Mouse (Mus musculus): Measurements from ENCODE around the gene Col23a1.

The Col23a1 gene

GRCm38 (mm10) chr11:51585608-51586252 lies 296.0 kb downstream of the Col23a1 start:
- in situ Hi-C loops (cut with MboI, MseI): loop anchor here (10.0 to 25.0 kb wide), 3 partner anchors 1148 to 1702 kb away; partner anchors contain the start of genes Canx and Rufy1

GRCm38 (mm10) chr11:51586411-51586810 lies 296.7 kb downstream of the Col23a1 start:
- in situ Hi-C loops (cut with MboI, MseI): loop anchor here (10.0 to 25.0 kb wide), 3 partner anchors 1149 to 1701 kb away; partner anchors contain the start of genes Canx and Rufy1

DNA sequence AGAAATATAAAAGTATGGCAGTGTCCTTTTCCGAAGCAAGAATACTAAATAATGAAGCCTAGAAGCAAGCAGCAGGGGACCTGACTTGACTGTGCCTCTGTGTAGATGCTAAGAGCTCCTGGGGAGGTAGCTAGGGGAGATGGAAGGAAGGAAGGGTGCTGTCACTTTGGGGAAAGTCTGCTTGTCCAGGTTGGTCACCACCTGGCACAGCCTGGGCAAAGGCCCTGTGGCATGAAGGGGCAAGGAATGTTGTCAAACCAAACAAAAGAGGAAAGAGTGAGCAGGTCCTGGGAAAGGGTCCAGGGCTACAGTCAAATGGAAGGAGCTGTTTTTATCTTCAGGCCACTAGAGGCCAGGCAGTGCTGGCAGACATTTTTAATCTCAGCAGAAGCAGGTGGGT lies 297.3 kb downstream of the Col23a1 start:
- in situ Hi-C loops (cut with MboI, MseI): loop anchor here (10.0 to 25.0 kb wide), 3 partner anchors 1150 to 1700 kb away; partner anchors contain the start of genes Canx and Rufy1

DNA sequence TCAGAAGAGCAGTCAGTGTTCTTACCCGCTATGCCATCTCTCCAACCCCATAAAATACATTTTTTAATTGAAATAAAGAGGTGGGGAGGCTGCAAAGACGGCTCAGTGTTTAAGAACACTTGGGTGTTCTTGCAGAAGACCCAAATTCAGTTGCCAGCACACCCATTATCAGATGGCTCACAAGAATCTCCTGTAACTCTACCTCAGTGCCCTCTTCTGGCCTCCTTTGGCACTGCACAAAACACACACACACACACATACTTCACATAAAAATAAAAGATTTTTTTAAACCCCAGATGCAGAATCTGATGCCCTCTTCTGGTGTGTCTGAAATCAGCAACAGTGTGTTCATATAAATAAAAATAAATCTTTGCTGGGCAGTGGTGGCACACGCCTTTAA lies 299.1 kb downstream of the Col23a1 start:
- in situ Hi-C loops (cut with MboI, MseI): loop anchor here (10.0 to 25.0 kb wide), 3 partner anchors 1152 to 1698 kb away; partner anchors contain the start of genes Canx and Rufy1

GRCm38 (mm10) chr11:51590002-51590401 lies 300.3 kb downstream of the Col23a1 start:
- in situ Hi-C loops (cut with MboI, MseI): loop anchor here (25.0 kb wide), 2 partner anchors 1153 to 1697 kb away; partner anchors contain the start of gene Rufy1

DNA sequence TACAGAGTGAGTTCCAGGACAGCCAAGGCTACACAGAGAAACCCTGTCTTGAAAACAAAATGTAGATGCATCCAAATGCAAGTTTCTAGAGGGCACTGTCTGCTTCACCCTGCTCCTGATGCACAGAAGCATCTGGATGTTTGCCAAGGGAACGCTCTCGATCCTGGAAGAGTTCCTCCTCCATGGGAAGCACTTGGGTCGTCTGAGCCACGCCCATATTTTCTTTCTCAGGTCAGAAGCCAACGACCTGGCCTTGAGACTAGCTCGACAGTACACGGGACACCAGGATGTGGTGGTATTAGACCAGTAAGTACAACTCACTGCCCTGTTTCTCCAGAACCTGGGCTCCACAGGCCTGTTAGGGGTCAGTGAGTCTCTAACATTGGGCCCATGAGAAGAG lies 301.4 kb downstream of the Col23a1 start:
- in situ Hi-C loops (cut with MboI, MseI): loop anchor here (25.0 kb wide), 2 partner anchors 1154 to 1696 kb away; partner anchors contain the start of gene Rufy1

DNA sequence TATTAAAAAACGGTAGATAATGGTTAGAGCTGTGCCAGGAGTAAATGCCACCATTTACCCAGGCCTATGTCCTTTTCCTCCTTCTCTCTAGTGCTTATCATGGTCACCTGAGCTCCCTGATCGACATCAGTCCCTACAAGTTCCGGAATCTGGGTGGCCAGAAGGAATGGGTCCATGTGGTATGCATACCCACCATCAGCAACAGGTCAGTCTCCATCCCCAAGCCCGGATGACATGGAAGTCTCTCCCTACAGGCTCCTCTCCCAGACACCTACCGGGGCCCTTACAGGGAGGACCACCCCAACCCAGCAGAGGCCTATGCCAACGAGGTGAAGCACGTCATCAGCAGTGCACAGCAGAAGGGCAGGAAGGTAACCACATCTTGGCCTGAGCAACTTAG lies 302.2 kb downstream of the Col23a1 start:
- in situ Hi-C loops (cut with MboI, MseI): loop anchor here (25.0 kb wide), 2 partner anchors 1155 to 1695 kb away; partner anchors contain the start of gene Rufy1

- in situ Hi-C loops (cut with MboI, MseI): loop anchor here (25.0 kb wide), 2 partner anchors 1156 to 1694 kb away; partner anchors contain the start of gene Rufy1
These were observed 303.6 kb downstream of the Col23a1 start for GRCm38 (mm10) chr11:51593368-51593767.

- in situ Hi-C loops (cut with MboI, MseI): loop anchor here (25.0 kb wide), 2 partner anchors 1157 to 1693 kb away; partner anchors contain the start of gene Rufy1
These were observed 304.1 kb downstream of the Col23a1 start for GRCm38 (mm10) chr11:51593849-51594248.

GRCm38 (mm10) chr11:51594715-51595350 lies 305.1 kb downstream of the Col23a1 start:
- in situ Hi-C loops (cut with MboI, MseI): loop anchor here (25.0 kb wide), 2 partner anchors 1158 to 1692 kb away; partner anchors contain the start of gene Rufy1

GRCm38 (mm10) chr11:51595459-51596083 lies 305.9 kb downstream of the Col23a1 start:
- in situ Hi-C loops (cut with MboI, MseI): loop anchor here (25.0 kb wide), 2 partner anchors 1158 to 1692 kb away; partner anchors contain the start of gene Rufy1

GRCm38 (mm10) chr11:51597553-51597952 lies 307.8 kb downstream of the Col23a1 start:
- in situ Hi-C loops (cut with MboI, MseI): loop anchor here (25.0 kb wide), 2 partner anchors 1160 to 1690 kb away; partner anchors contain the start of gene Rufy1

DNA sequence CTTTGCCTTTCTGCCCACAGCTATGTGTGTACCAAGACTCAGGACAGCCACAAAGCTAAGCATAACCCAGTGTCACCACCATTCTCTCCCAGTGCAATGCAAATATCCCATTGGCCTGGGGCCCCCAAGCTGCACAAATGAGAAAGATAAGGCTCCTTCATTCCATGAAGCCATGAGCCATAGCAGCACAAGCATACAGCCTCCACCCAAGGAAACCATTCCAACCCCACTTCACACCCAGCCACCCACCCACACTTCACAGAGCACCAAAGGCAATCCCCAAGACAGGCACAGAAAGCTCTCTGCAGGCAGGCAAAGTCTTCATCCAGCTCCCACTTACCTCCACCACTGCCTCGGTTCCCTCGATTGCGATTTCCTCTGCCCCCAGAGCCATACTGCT lies 312.5 kb downstream of the Col23a1 start:
- in situ Hi-C loops (cut with MboI, MseI): loop anchor here (10.0 kb wide), 1 partner anchor 1377 kb away; no protein-coding TSS in a partner anchor

DNA sequence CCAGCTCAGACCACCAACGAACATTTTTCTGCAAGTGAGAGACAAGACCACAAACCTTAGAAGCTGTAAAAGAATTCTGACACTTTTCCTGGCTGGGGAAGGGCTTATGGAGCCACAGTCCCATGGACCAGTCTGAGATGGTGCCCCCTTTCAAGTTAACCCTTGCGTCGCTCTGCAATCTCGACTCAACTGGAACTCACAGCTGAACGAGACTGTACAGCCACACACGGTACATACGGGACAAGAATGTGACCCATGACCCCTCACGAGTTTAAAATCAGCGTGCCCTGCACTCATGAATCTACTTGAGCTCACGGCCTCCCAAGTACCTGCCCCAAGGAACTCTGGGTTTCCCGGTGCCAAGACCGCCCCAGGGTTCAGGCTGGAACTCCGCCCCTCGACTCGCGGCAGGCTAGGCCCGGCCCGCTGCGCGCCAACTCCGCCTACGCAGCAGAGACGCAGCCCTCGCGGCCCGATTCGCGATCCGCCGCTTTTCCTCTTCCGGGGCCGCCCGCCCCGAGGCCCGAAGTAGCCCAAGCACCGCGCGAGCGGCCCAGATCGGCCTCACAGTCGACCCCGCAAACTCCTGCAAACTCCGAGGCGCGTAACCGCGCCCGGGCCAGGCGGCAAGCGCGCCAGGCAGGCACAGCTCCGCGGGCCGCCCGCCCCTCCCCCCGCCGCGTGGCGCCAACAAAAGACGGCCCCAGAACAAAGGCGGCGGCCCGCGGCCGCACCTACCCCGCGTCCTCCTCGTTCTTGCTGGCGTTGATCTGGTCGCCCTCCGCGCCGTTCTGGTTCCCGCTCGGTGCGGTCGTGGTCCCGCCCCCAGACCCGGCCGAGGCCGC lies 316.1 kb downstream of the Col23a1 start:
- in situ Hi-C loops (cut with MboI, MseI): loop anchor here (10.0 kb wide), 1 partner anchor 1381 kb away; no protein-coding TSS in a partner anchor

- in situ Hi-C loops (cut with MboI, MseI): loop anchor here (10.0 kb wide), 1 partner anchor 1382 kb away; no protein-coding TSS in a partner anchor
These were observed 316.9 kb downstream of the Col23a1 start, which contains the start of gene Hnrnpab for GRCm38 (mm10) chr11:51606447-51607095. Gene Hnrnpab (minus strand): TSS chr11:51606847.

DNA sequence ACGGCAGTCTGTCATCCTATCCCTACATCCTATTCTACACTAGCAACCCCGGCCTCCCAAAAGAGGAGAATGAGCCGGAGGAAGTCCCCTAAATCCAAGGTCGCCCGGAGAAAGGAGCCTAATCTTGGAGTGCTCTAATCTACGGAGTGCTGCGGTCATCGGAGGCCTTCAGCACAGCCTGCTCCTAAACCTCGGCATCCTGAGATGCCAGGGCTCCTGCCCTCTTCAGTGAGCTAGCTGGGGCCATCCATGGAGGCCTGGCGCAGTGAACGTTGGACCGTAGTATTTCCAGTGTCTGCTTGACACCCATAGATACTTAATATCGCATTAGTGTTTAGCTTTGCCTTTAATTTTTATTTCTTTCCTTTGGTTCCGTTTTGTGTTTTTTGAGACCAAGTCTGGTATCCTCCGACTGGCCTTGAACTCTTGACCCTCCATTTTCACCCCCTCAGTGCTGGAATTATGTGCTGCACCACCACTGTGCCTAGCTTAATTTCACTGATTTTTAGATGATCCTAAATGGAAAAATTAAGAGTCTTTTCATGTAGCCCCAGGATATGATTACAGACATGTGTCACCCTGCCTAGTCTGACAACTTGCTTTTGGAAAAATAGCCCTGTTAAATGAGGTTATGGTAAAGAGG lies 317.5 kb downstream of the Col23a1 start:
- in situ Hi-C loops (cut with MboI, MseI): loop anchor here (10.0 kb wide), 1 partner anchor 1382 kb away; no protein-coding TSS in a partner anchor

DNA sequence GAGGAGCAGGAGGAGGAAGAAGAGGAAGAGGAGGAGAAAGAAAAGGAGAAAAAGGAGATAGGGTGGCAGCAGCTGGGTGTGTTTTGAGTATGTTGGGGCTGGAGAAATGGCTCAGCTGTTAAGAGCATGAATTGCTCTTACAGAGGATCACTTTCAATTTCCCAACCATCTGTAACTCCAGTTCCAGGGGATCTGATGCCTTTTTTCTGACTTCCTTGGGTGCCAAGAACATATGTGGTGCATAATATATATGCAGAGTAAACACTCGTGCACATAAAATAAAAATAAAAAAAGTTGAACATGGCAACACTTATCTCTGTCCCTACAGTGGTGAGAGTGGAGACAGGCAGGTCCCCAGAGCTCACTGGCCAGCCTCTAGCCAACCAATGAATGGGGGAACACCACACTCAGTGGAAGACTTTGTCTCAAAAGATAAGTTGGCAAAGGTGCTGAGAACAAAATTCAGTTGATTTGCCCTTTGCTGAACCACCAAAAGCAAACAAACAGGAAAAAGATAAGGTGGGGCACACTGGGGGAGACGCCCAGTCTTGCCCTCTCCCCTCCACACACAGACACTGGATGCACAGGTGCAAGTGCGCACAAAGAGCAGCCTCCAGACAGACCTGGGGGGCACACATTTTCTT lies 319.7 kb downstream of the Col23a1 start:
- in situ Hi-C loops (cut with MboI, MseI): loop anchor here (10.0 kb wide), 1 partner anchor 1385 kb away; no protein-coding TSS in a partner anchor

DNA sequence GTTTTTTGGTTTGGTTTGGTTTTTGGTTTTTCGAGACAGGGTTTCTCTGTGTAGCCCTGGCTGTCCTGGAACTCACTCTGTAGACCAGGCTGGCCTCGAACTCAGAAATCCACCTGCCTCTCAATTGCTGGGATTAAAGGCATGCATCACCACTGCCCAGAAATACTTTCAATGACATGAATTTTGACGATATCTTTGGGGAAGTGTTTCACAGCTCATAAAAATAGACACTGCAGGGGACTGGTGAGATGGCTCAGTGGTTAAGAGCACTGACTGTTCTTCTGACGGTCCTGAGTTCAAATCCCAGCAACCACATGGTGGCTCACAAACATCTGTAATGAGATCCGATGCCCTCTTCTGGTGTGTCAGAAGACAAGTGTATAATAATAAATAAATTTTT lies 320.2 kb downstream of the Col23a1 start:
- in situ Hi-C loops (cut with MboI, MseI): loop anchor here (10.0 kb wide), 1 partner anchor 1385 kb away; no protein-coding TSS in a partner anchor

DNA sequence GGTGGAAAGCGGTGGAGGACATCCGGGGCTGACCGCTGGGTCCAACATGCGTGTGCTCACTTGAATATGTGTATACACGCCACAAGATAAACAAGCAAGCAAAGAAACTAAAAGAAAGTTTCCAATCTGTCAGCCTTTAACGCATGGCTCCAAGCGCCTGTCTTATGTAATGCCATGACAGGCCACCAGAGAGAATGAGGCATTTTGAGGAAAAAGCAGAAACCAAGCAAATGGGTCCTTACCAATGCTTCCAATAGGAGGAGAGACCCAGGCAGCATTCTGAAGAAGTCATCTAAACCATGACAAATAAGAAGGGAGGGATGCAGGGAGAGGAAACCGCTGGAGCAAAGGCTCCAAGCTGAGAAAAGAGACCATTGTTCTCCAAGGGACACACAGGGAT lies 324.5 kb downstream of the Col23a1 start:
- in situ Hi-C loops (cut with MboI, MseI): no loop called here
